Mouse (Mus musculus) lung, postnatal 0 days (tissue): ENCODE measurements at regions not wholly inside any gene's neighbourhood (a gene's known extent, or its start where the extent isn't known, plus 50 kb on each side); places are given as distances from the start of the nearest gene placed in this dataset.

Experiments used
- CTCF ChIP-seq: IDR thresholded peaks from 2 replicates; pipeline ENCODE4 v1.5.1; 2016; ENCODE audit warnings: antibody characterized with exemption, mild to moderate bottlenecking
- EP300 ChIP-seq: IDR thresholded peaks from 2 replicates; pipeline ENCODE4 v1.6.1; 2016; ENCODE audit warnings: antibody characterized with exemption, mild to moderate bottlenecking, control low read depth

DNA sequence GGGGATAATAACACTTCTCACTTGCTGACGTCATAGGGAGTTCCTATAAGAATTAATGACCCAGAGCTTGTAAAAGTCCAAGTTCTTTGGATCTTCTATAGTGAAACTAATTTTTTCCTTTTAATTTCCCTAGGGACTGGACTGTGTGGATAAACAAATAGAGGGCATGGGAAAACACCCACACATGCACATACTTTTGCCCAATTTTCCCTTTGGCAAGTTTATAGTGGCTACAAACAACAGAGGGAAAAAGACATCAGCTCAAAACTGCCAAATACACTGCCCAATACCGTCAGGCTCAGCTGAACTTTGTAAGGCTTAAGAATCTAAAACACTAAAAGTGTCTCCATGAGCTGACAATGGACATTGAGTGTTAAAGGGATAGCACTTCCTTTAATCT is 420.1 kb upstream of the Jag1 start:
- TF ChIP-seq CTCF (no peak), EP300 (no peak)
